Mouse (Mus musculus) CH12.LX (cell line): ENCODE results near the gene I0C0044D17Rik. TPM values are rescaled to one million over a fixed set of nuclear protein-coding genes. Genes with fewer than 3 reads are reported as not detected.

Source experiments
- DNase-seq: peaks from one replicate; pipeline ENCODE4 v3.0.0-alpha.2; 2013; ENCODE audit errors: extremely low read depth
- H3K27ac ChIP-seq: 2 replicates; pipeline ENCODE4 v1.5.1; 2012; ENCODE audit warnings: low read depth, mild to moderate bottlenecking, control low read depth, moderate library complexity; ENCODE audit not compliant: insufficient read depth
- H3K27me3 ChIP-seq: replicated peaks from 2 replicates; pipeline ENCODE3; 2012; ENCODE audit warnings: inconsistent platforms
- H3K36me3 ChIP-seq, 2 experiments: replicated peaks in 1 of 2; 2 replicates each; pipeline versions ENCODE3 to v1.6.1; 2012; ENCODE audit warnings: inconsistent platforms in 1 of 2, low read length in 1 of 2, mild to moderate bottlenecking in 1 of 2, mixed read lengths in 1 of 2, moderate library complexity in 1 of 2; ENCODE audit not compliant: control insufficient read depth in 1 of 2, insufficient read depth in 1 of 2
- H3K4me1 ChIP-seq, 2 experiments: 2 replicates each; pipeline ENCODE4 v1.6.1; 2012; ENCODE audit warnings: inconsistent platforms in 1 of 2, moderate library complexity in 1 of 2; ENCODE audit not compliant: insufficient read depth in 2 of 2, control insufficient read depth in 1 of 2
- H3K4me2 ChIP-seq: 2 replicates; pipeline ENCODE4 v1.6.1; 2012; ENCODE audit warnings: low read depth, mild to moderate bottlenecking, control low read depth; ENCODE audit not compliant: poor library complexity, insufficient read depth, severe bottlenecking
- H3K4me3 ChIP-seq, 3 experiments: fragments of 150-350 bp in 1 of 3; sonication (generic) in 1 of 3; replicated peaks in 1 of 3; 2 replicates each; pipeline versions ENCODE3 to v1.5.1; 2011 to 2012; ENCODE audit warnings: low read depth in 2 of 3, low read length in 2 of 3, mild to moderate bottlenecking in 2 of 3, moderate library complexity in 2 of 3, control low read depth in 1 of 3, improper control_type of control experiment in 1 of 3, inconsistent platforms in 1 of 3, mixed read lengths in 1 of 3; ENCODE audit not compliant: poor library complexity in 1 of 3
- H3K79me2 ChIP-seq: replicated peaks from 2 replicates; pipeline ENCODE4 v1.6.1; 2012; ENCODE audit warnings: mild to moderate bottlenecking, moderate library complexity; ENCODE audit not compliant: control insufficient read depth, poor library complexity, insufficient read depth, severe bottlenecking; ENCODE audit errors: extremely low read depth
- H3K9ac ChIP-seq: 2 replicates; pipeline ENCODE4 v1.6.1; 2012; ENCODE audit warnings: low read depth, mild to moderate bottlenecking, control low read depth, moderate library complexity; ENCODE audit not compliant: insufficient read depth
- H3K9me3 ChIP-seq: replicated peaks from 2 replicates; pipeline ENCODE3; 2012; ENCODE audit warnings: low read length, inconsistent platforms, mixed read lengths
- CHD1 ChIP-seq: IDR thresholded peaks from 2 replicates; pipeline ENCODE4 v1.6.1; 2012; ENCODE audit warnings: low read depth, low read length, improper control_type of control experiment, inconsistent platforms
- CTCF ChIP-seq, 2 experiments: IDR thresholded peaks in 1 of 2; conservative IDR thresholded peaks in 1 of 2; 2 replicates each; pipeline ENCODE4 v1.5.1; 2011 to 2012; ENCODE audit warnings: low read depth in 2 of 2, low read length in 2 of 2, improper control_type of control experiment in 1 of 2, inconsistent platforms in 1 of 2, mild to moderate bottlenecking in 1 of 2, moderate library complexity in 1 of 2
- EP300 ChIP-seq: IDR thresholded peaks from 2 replicates; pipeline ENCODE4 v1.6.1; 2011; ENCODE audit warnings: low read length, improper control_type of control experiment
- GABPA ChIP-seq: IDR thresholded peaks from 2 replicates; pipeline ENCODE4 v1.6.1; 2012; ENCODE audit warnings: low read depth, low read length, improper control_type of control experiment, inconsistent platforms; ENCODE audit not compliant: insufficient replicate concordance
- HCFC1 ChIP-seq: IDR thresholded peaks from 2 replicates; pipeline ENCODE4 v1.6.1; 2012; ENCODE audit warnings: low read depth, mild to moderate bottlenecking, inconsistent platforms, low read length, improper control_type of control experiment
- IRF4 ChIP-seq: IDR thresholded peaks from 2 replicates; pipeline ENCODE4 v1.6.1; 2014; ENCODE audit warnings: low read depth, mild to moderate bottlenecking, inconsistent platforms, low read length, improper control_type of control experiment
- JUN ChIP-seq: IDR thresholded peaks from 2 replicates; pipeline ENCODE4 v1.6.1; 2011; ENCODE audit warnings: low read depth, mild to moderate bottlenecking, low read length, improper control_type of control experiment, moderate library complexity; ENCODE audit not compliant: insufficient read depth
- KAT2A ChIP-seq: IDR thresholded peaks from 2 replicates; pipeline ENCODE4 v1.6.1; 2012; ENCODE audit warnings: low read length, improper control_type of control experiment, inconsistent platforms; ENCODE audit not compliant: insufficient replicate concordance
- MAZ ChIP-seq: IDR thresholded peaks from 2 replicates; pipeline ENCODE4 v1.6.1; 2012; ENCODE audit warnings: low read depth, mild to moderate bottlenecking, inconsistent platforms, low read length, improper control_type of control experiment, moderate library complexity
- MXI1 ChIP-seq: IDR thresholded peaks from 2 replicates; pipeline ENCODE4 v1.6.1; 2011; ENCODE audit warnings: mild to moderate bottlenecking, low read depth, low read length, improper control_type of control experiment
- PAX5 ChIP-seq: IDR thresholded peaks from 2 replicates; pipeline ENCODE4 v1.6.1; 2012; ENCODE audit warnings: low read length, inconsistent platforms, mixed read lengths
- POLR2A ChIP-seq: IDR thresholded peaks from 2 replicates; pipeline ENCODE4 v1.6.1; 2011; ENCODE audit warnings: low read depth, mild to moderate bottlenecking, improper control_type of control experiment, low read length
- POLR2AphosphoS2 ChIP-seq: IDR thresholded peaks from 2 replicates; pipeline ENCODE4 v1.6.1; 2011; ENCODE audit warnings: low read depth, low read length, improper control_type of control experiment
- RAD21 ChIP-seq: IDR thresholded peaks from 2 replicates; pipeline ENCODE4 v1.6.1; 2011; ENCODE audit warnings: low read depth, mild to moderate bottlenecking, low read length, improper control_type of control experiment, moderate library complexity
- RCOR1 ChIP-seq: conservative IDR thresholded peaks from 2 replicates; pipeline ENCODE4 v1.6.1; 2012; ENCODE audit warnings: low read depth, mild to moderate bottlenecking, inconsistent platforms, low read length, improper control_type of control experiment
- SMC3 ChIP-seq: IDR thresholded peaks from 2 replicates; pipeline ENCODE4 v1.6.1; 2011; ENCODE audit warnings: low read depth, low read length, improper control_type of control experiment
- USF1 ChIP-seq: IDR thresholded peaks from 2 replicates; pipeline ENCODE4 v1.6.1; 2014; ENCODE audit warnings: low read depth, mild to moderate bottlenecking, inconsistent platforms, low read length, improper control_type of control experiment
- USF2 ChIP-seq: conservative IDR thresholded peaks from 2 replicates; pipeline ENCODE4 v1.6.1; 2011; ENCODE audit warnings: low read depth, low read length, improper control_type of control experiment
- ZC3H11A ChIP-seq: IDR thresholded peaks from 2 replicates; pipeline ENCODE4 v1.6.1; 2012; ENCODE audit warnings: low read depth, mild to moderate bottlenecking, inconsistent platforms, low read length, improper control_type of control experiment
- dilution Hi-C: fragments of 300-500 bp; cut with MboI; formaldehyde crosslinking; loops from 2 replicates; pipeline ENCODE4 v1.14.3; 2020; ENCODE audit warnings: low sequenced_read_pairs; ENCODE audit not compliant: extremely low pct_unique_long_range_greater_than_20kb, extremely low pct_ligation_motif_present
- in situ Hi-C: fragments of 300-500 bp; cut with MboI; formaldehyde crosslinking; loops from 3 replicates; pipeline ENCODE4 v1.14.3; 2019; ENCODE audit warnings: low sequenced_read_pairs, low pct_ligation_motif_present, low pct_unique_long_range_greater_than_20kb, mixed read lengths
- polyA plus RNA-seq: library from polyadenylated mRNA; unstranded; fragments of >175 nt; gene quantifications from 2 replicates; pipeline ENCODE4 v1.2.1, GENCODE M21; 2012; ENCODE audit warnings: low read depth; ENCODE audit not compliant: insufficient read length
- total RNA-seq, 2 experiments: library from RNA; depleted of rRNA; stranded (reverse); fragments of 300-350 nt in 1 of 2; fragments of >200 nt in 1 of 2; gene quantifications; 2 replicates each; pipeline ENCODE4 v1.2.3; 2012 to 2014

The I0C0044D17Rik gene
- total and polyA plus RNA-seq, 3 experiments: not detected

GRCm38 (mm10) chr4:98864094-98864493 is 40.5 kb upstream of the I0C0044D17Rik start:
- Histone ChIP-seq H3K79me2 (no peaks in the 10 kb centered on the region), H3K4me1 (no peaks in the 10 kb centered on the region), H3K27ac (no peak overlapping the region), H3K4me2 (no peak overlapping the region), H3K9ac (no peak overlapping the region), H3K27me3 (no peaks in the 10 kb centered on the region), H3K4me3 (no peak overlapping the region), H3K9me3 (peaks cover 63% of the 10 kb centered on the region), H3K36me3 (no peaks in the 10 kb centered on the region)
- dilution Hi-C loops: no loop called here
- DNase-seq: no peak
- TF ChIP-seq POLR2AphosphoS2 (no peak), PAX5 (no peak), JUN (no peak), SMC3 (no peak), IRF4 (no peak), ZC3H11A (no peak)
- in situ Hi-C loops: no loop called here

- Histone ChIP-seq H3K27me3 (no peaks in the 10 kb centered on the region), H3K27ac (no peak overlapping the region), H3K36me3 (no peaks in the 10 kb centered on the region), H3K79me2 (no peaks in the 10 kb centered on the region), H3K4me1 (no peaks in the 10 kb centered on the region), H3K9ac (no peak overlapping the region), H3K4me2 (no peak overlapping the region), H3K4me3 (no peak overlapping the region), H3K9me3 (peaks cover 60% of the 10 kb centered on the region)
- TF ChIP-seq USF2 (no peak), USF1 (no peak), RCOR1 (no peak), MXI1 (no peak), CTCF (conservative IDR thresholded peaks at IDR 0.05 in 1 of 2, IDR thresholded peaks at IDR 0.05 in 1 of 2; ENCODE audit: low read depth in 2 of 2, low read length in 2 of 2) (no peak), GABPA (no peak), HCFC1 (no peak), CHD1 (no peak), MAZ (no peak), RAD21 (no peak), EP300 (no peak), POLR2A (no peak), KAT2A (no peak), IRF4 (no peak)
- DNase-seq: no peak
- dilution Hi-C loops (no loop called here), in situ Hi-C loops (no loop called here)
These were observed 39.8 kb upstream of the I0C0044D17Rik start for GRCm38 (mm10) chr4:98863451-98863850.
